Comparison of ENCODE assay signal across 24 mouse cellular contexts in genomic region chr14:108976873-108977272, GRCm38 (mm10).
DNase-seq lines count a peak whose midpoint lies in the region; ATAC-seq and TF ChIP-seq lines count a peak whose summit lies in the region.
"Had no signal": no experiment of that assay in that cellular context is flagged by ENCODE, and none has a peak within 500 bp of the region (broad histone marks: within the 10 kb centered on the region; RNA-seq: fewer than 3 reads in every experiment).

No protein-coding gene starts in this region.

- no peaks in the 10 kb centered on the region for H3K79me2 ChIP-seq in C2C12 (ENCODE audit: control insufficient read depth, insufficient read depth)

- H3K4me3 ChIP-seq in kidney, postnatal 0 days (replicated peaks; ENCODE audit: low read depth, low read length), result no peak overlapping the region
- no peak overlapping the region for H3K4me3 ChIP-seq in C2C12 (ENCODE audit: insufficient read depth, poor library complexity, severe bottlenecking)
- no peak overlapping the region for H3K4me3 ChIP-seq in intestine, embryonic 15.5 days (replicated peaks)
- H3K4me3 ChIP-seq: gastrocnemius, adult 2 months; heart, embryonic 10.5 days; heart, embryonic 13.5 days; hindbrain, embryonic 13.5 days had no signal

- no peaks in the 10 kb centered on the region for H3K79me3 ChIP-seq in C2C12 (ENCODE audit: low read depth)

- TF ChIP-seq CTCF in kidney, postnatal 0 days (IDR thresholded peaks at IDR 0.05; ENCODE audit: low read depth), result no peak
- TF ChIP-seq CTCF in C2C12 (IDR thresholded peaks at IDR 0.05; ENCODE audit: control insufficient read depth, insufficient read depth, insufficient read length), result no peak

- H3K36me3 ChIP-seq in kidney, postnatal 0 days (ENCODE audit: insufficient read depth, low read length), result no peaks in the 10 kb centered on the region
- H3K36me3 ChIP-seq in C2C12 (ENCODE audit: control insufficient read depth, insufficient read depth), result no peaks in the 10 kb centered on the region
- H3K36me3 ChIP-seq in intestine, embryonic 15.5 days, result no peaks in the 10 kb centered on the region
- H3K36me3 ChIP-seq: heart, embryonic 10.5 days; heart, embryonic 13.5 days; hindbrain, embryonic 13.5 days had no signal

- H3K4me2 ChIP-seq in kidney, postnatal 0 days (ENCODE audit: low read length), result no peak overlapping the region
- H3K4me2 ChIP-seq in intestine, embryonic 15.5 days (replicated peaks), result no peak overlapping the region
- H3K4me2 ChIP-seq: heart, embryonic 13.5 days; hindbrain, embryonic 13.5 days had no signal

- H3K9ac ChIP-seq in kidney, postnatal 0 days (ENCODE audit: low read depth, low read length), result no peak overlapping the region
- H3K9ac ChIP-seq in intestine, embryonic 15.5 days, result no peak overlapping the region
- H3K9ac ChIP-seq: forebrain, postnatal 0 days; heart, embryonic 13.5 days; hindbrain, embryonic 13.5 days had no signal

- no peaks in the 10 kb centered on the region for H3K4me1 ChIP-seq in kidney, postnatal 0 days (replicated peaks; ENCODE audit: insufficient read depth, low read length)
- no peaks in the 10 kb centered on the region for H3K4me1 ChIP-seq in intestine, embryonic 15.5 days (replicated peaks)
- H3K4me1 ChIP-seq: heart, embryonic 10.5 days; heart, embryonic 13.5 days; hindbrain, embryonic 13.5 days had no signal

- peak; percentile 24 for DNase-seq in kidney, postnatal 0 days (ENCODE audit: low spot score)
- DNase-seq in kidney, adult 18-20 months, result no peak
- DNase-seq in fibroblast of lung, adult 2 months (ENCODE audit: low read depth), result peak; percentile 26
- no peak for DNase-seq in heart, postnatal 10 days
- DNase-seq: adrenal gland, postnatal 10 days; adrenal gland, postnatal 36 days; B cell, adult 2 months; cerebellum, adult 18-20 months; cerebellum, adult 9-10 months; cerebellum, postnatal 14 days; forebrain, postnatal 0 days; gastrocnemius, adult 2 months; gastrocnemius, postnatal 25 days; heart, adult 18-20 months had no signal

- ATAC-seq in kidney, postnatal 0 days (replicated peaks; ENCODE audit: low FRiP score, low read depth), result no peak; the same call in 1 of the 2 replicates
- no peak for ATAC-seq in intestine, embryonic 15.5 days
- ATAC-seq: CD4-positive, CD25-positive, alpha-beta regulatory T cell, adult 4 months; forebrain, embryonic 14.5 days; forebrain, postnatal 0 days; hindbrain, embryonic 16.5 days; intestine, embryonic 16.5 days; Patski had no signal

- intact Hi-C loops in heart, postnatal 10 days (cut with DNase I), result no loop called here

- no peak overlapping the region for H3ac ChIP-seq in C2C12 (ENCODE audit: control insufficient read depth, insufficient read length, low read depth)

- H3K9me3 ChIP-seq in kidney, postnatal 0 days (replicated peaks; ENCODE audit: low read length), result no peaks in the 10 kb centered on the region
- H3K9me3 ChIP-seq in intestine, embryonic 15.5 days, result no peaks in the 10 kb centered on the region
- H3K9me3 ChIP-seq: heart, embryonic 10.5 days; hindbrain, embryonic 13.5 days had no signal

- WGBS in kidney, postnatal 0 days, result 28% methylated on average over 1 of the region's 1 CpGs
- WGBS in intestine, embryonic 15.5 days, result 74% methylated on average over 1 of the region's 1 CpGs

- no peaks in the 10 kb centered on the region for H3K27me3 ChIP-seq in kidney, postnatal 0 days (ENCODE audit: insufficient read depth, low read length)
- H3K27me3 ChIP-seq in C2C12 (ENCODE audit: control insufficient read depth, insufficient read depth, insufficient read length), result no peaks in the 10 kb centered on the region
- no peaks in the 10 kb centered on the region for H3K27me3 ChIP-seq in intestine, embryonic 15.5 days (replicated peaks)
- H3K27me3 ChIP-seq: heart, embryonic 13.5 days; hindbrain, embryonic 13.5 days; Patski had no signal

- H3K27ac ChIP-seq in kidney, postnatal 0 days, result no peak overlapping the region
- no peak overlapping the region for H3K27ac ChIP-seq in intestine, embryonic 15.5 days
- H3K27ac ChIP-seq: gastrocnemius, adult 2 months; heart, embryonic 10.5 days; heart, embryonic 13.5 days; hindbrain, embryonic 13.5 days had no signal

TF ChIP-seq in C2C12, 6 proteins besides CTCF, POLR2A, EP300 and RAD21:
- peak; percentile 94 for TF ChIP-seq FOSL1 (IDR thresholded peaks at IDR 0.05; ENCODE audit: insufficient read depth, low read length, poor library complexity, severe bottlenecking)
- no peak for TF ChIP-seq USF1 (IDR thresholded peaks at IDR 0.05; ENCODE audit: low read depth)
- peak; percentile 37 for TF ChIP-seq MYOD1 (IDR thresholded peaks at IDR 0.05; ENCODE audit: control insufficient read depth, insufficient read length, low read depth)

Comparison
In these comparisons a context has a peak if more than half of its experiments do, and no peak if none do; other contexts are left out.
1. DNase-seq: peak in kidney, postnatal 0 days (single experiment) and fibroblast of lung, adult 2 months (single experiment); none in kidney, adult 18-20 months (single experiment) and heart, postnatal 10 days (0 of 2).